Mouse (Mus musculus): ENCODE measurements around the gene Rnf220. TPM values are rescaled to one million over a fixed set of nuclear protein-coding genes. Genes with fewer than 3 reads are reported as not detected.
A peak's percentile ranks its signal among the peaks of the same experiment; 100 is the strongest.

Gene Rnf220
- total and polyA plus RNA-seq, 2 experiments, result 13.3 to 31.0 TPM

- DNase-seq (ENCODE audit: extremely low read depth, low read depth, low spot score), result no peak
- H3K27me3 ChIP-seq (ENCODE audit: control insufficient read depth, insufficient read depth, low read length), result no peaks in the 10 kb centered on the region; the same call in 1 of the 2 replicates
- H3K79me2 ChIP-seq (ENCODE audit: control insufficient read depth, insufficient read depth, low read length), result no peaks in the 10 kb centered on the region; the same call in 1 of the 2 replicates
- H3K4me1 ChIP-seq (ENCODE audit: control insufficient read depth, insufficient read depth, low read length), result peaks cover 10% of the 10 kb centered on the region; the same call in 1 of the 2 replicates
- H3K27ac ChIP-seq (replicated peaks; ENCODE audit: insufficient read depth, low read depth, low read length), result no peak overlapping the region
- H3K4me3 ChIP-seq (ENCODE audit: insufficient read depth, low read depth, low read length), result no peak overlapping the region
- TF ChIP-seq POLR2A (IDR thresholded peaks at IDR 0.05; ENCODE audit: extremely low read depth, insufficient read depth, low read length) (no peak), CTCF (IDR thresholded peaks at IDR 0.05; ENCODE audit: low read depth, low read length) (no peak)
- 62% methylated on average over 2 of the region's 2 CpGs for WGBS
- no peaks in the 10 kb centered on the region for H3K36me3 ChIP-seq (ENCODE audit: control insufficient read depth, insufficient read depth, low read length)
- no peak overlapping the region for H3K9ac ChIP-seq (ENCODE audit: low read depth, low read length)
These were observed 205.2 kb downstream of the Rnf220 start for GRCm38 (mm10) chr4:117291696-117292095.

- TF ChIP-seq CTCF (IDR thresholded peaks at IDR 0.05; ENCODE audit: low read depth, low read length), result no peak
- 0 out of 2 replicates have a peak, but pooled peaks have one; percentile 35 for TF ChIP-seq POLR2A (IDR thresholded peaks at IDR 0.05; ENCODE audit: extremely low read depth, insufficient read depth, low read length)
- H3K79me2 ChIP-seq (ENCODE audit: control insufficient read depth, insufficient read depth, low read length), result no peaks in the 10 kb centered on the region; the same call in 1 of the 2 replicates
- under 1% methylated on average over 67 of the region's 80 CpGs for WGBS
- H3K27ac ChIP-seq (replicated peaks; ENCODE audit: insufficient read depth, low read depth, low read length), result peak overlapping the region; percentile 54
- peak overlapping the region; percentile 73 for H3K9ac ChIP-seq (ENCODE audit: low read depth, low read length)
- peaks cover 10% of the 10 kb centered on the region for H3K36me3 ChIP-seq (ENCODE audit: control insufficient read depth, insufficient read depth, low read length)
- DNase-seq (ENCODE audit: extremely low read depth, low read depth, low spot score), result peak; percentile 75
- no peaks in the 10 kb centered on the region for H3K27me3 ChIP-seq (ENCODE audit: control insufficient read depth, insufficient read depth, low read length)
- peak overlapping the region; percentile 81 for H3K4me3 ChIP-seq (ENCODE audit: insufficient read depth, low read depth, low read length)
- H3K4me1 ChIP-seq (ENCODE audit: control insufficient read depth, insufficient read depth, low read length), result peaks cover 10% of the 10 kb centered on the region; the same call in 1 of the 2 replicates
These were observed 207.7 kb downstream of the Rnf220 start for GRCm38 (mm10) chr4:117288927-117289801.

GRCm38 (mm10) chr4:117288277-117288926, 208.4 kb downstream of the Rnf220 start:
- Histone ChIP-seq H3K27ac (replicated peaks; ENCODE audit: insufficient read depth, low read depth, low read length) (0 out of 2 replicates have a peak overlapping the region, but pooled peaks have one; percentile 9), H3K9ac (ENCODE audit: low read depth, low read length) (peak overlapping the region; percentile 31), H3K27me3 (ENCODE audit: control insufficient read depth, insufficient read depth, low read length) (no peaks in the 10 kb centered on the region), H3K4me3 (ENCODE audit: insufficient read depth, low read depth, low read length) (peak overlapping the region; percentile 81), H3K4me1 (ENCODE audit: control insufficient read depth, insufficient read depth, low read length) (peaks cover 10% of the 10 kb centered on the region; the same call in 1 of the 2 replicates), H3K36me3 (ENCODE audit: control insufficient read depth, insufficient read depth, low read length) (peaks cover 10% of the 10 kb centered on the region), H3K79me2 (ENCODE audit: control insufficient read depth, insufficient read depth, low read length) (no peaks in the 10 kb centered on the region; the same call in 1 of the 2 replicates)
- no peak for DNase-seq (ENCODE audit: extremely low read depth, low read depth, low spot score)
- WGBS, result 27% methylated on average over 25 of the region's 25 CpGs
- no peak for TF ChIP-seq POLR2A (IDR thresholded peaks at IDR 0.05; ENCODE audit: extremely low read depth, insufficient read depth, low read length)
- no peak for TF ChIP-seq CTCF (IDR thresholded peaks at IDR 0.05; ENCODE audit: low read depth, low read length)

GRCm38 (mm10) chr4:117284363-117284762, 212.5 kb downstream of the Rnf220 start:
- no peak overlapping the region for H3K9ac ChIP-seq (ENCODE audit: low read depth, low read length)
- TF ChIP-seq POLR2A (IDR thresholded peaks at IDR 0.05; ENCODE audit: extremely low read depth, insufficient read depth, low read length), result no peak
- no peak for TF ChIP-seq CTCF (IDR thresholded peaks at IDR 0.05; ENCODE audit: low read depth, low read length)
- no peaks in the 10 kb centered on the region for H3K27me3 ChIP-seq (ENCODE audit: control insufficient read depth, insufficient read depth, low read length)
- no peak for DNase-seq (ENCODE audit: extremely low read depth, low read depth, low spot score)
- no peak overlapping the region for H3K4me3 ChIP-seq (ENCODE audit: insufficient read depth, low read depth, low read length)
- no peak overlapping the region for H3K27ac ChIP-seq (replicated peaks; ENCODE audit: insufficient read depth, low read depth, low read length)
- peaks cover 25% of the 10 kb centered on the region for H3K4me1 ChIP-seq (ENCODE audit: control insufficient read depth, insufficient read depth, low read length)
- no peaks in the 10 kb centered on the region; the same call in 1 of the 2 replicates for H3K79me2 ChIP-seq (ENCODE audit: control insufficient read depth, insufficient read depth, low read length)
- peaks cover 10% of the 10 kb centered on the region for H3K36me3 ChIP-seq (ENCODE audit: control insufficient read depth, insufficient read depth, low read length)
- 82% methylated on average over 4 of the region's 4 CpGs for WGBS

- Histone ChIP-seq H3K27me3 (ENCODE audit: control insufficient read depth, insufficient read depth, low read length) (no peaks in the 10 kb centered on the region), H3K36me3 (ENCODE audit: control insufficient read depth, insufficient read depth, low read length) (peaks cover 10% of the 10 kb centered on the region), H3K9ac (ENCODE audit: low read depth, low read length) (no peak overlapping the region), H3K4me1 (ENCODE audit: control insufficient read depth, insufficient read depth, low read length) (peaks cover 31% of the 10 kb centered on the region), H3K79me2 (ENCODE audit: control insufficient read depth, insufficient read depth, low read length) (no peaks in the 10 kb centered on the region; the same call in 1 of the 2 replicates), H3K4me3 (ENCODE audit: insufficient read depth, low read depth, low read length) (no peak overlapping the region), H3K27ac (replicated peaks; ENCODE audit: insufficient read depth, low read depth, low read length) (no peak overlapping the region)
- TF ChIP-seq CTCF (IDR thresholded peaks at IDR 0.05; ENCODE audit: low read depth, low read length) (no peak), POLR2A (IDR thresholded peaks at IDR 0.05; ENCODE audit: extremely low read depth, insufficient read depth, low read length) (no peak)
- 90% methylated on average over 22 of the region's 22 CpGs for WGBS
- DNase-seq (ENCODE audit: extremely low read depth, low read depth, low spot score), result no peak
These were observed 213.3 kb downstream of the Rnf220 start for GRCm38 (mm10) chr4:117283271-117284191.

Data from liver, adult 2 months (tissue).